Mouse (Mus musculus): ENCODE data around the gene Sncb. TPM values are rescaled to one million over a fixed set of nuclear protein-coding genes. Genes with fewer than 3 reads are reported as not detected.

Gene Sncb
- polyA plus RNA-seq, 1 experiment, result 0.41 TPM

DNA sequence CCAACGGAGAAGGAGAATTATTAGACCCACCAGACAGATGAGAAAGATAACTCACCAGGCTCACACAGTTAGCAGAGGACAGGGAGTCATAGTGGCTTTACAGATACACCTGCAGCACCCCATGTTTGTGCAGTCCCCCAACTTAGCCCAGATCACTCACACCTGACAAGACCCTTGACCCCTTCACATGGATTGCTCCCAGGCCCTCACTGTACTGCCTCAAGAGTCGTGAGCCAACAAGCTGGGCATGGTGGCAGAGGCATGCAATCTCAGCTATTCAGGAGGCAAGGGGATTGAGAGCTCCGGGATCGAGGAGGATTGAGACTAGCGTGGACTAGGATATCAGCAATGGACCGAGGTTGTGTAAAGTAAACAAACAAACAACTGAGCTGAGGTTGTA is 12.7 kb downstream of the Sncb start:
- TF ChIP-seq CTCF (conservative IDR thresholded peaks at IDR 0.05; ENCODE audit: insufficient read depth, insufficient read length, low read depth, low read length) (no peak), POLR2A (IDR thresholded peaks at IDR 0.05; ENCODE audit: low read depth, low read length) (no peak)
- Histone ChIP-seq H3K4me1 (ENCODE audit: control insufficient read depth, insufficient read depth, low read length) (no peaks in the 10 kb centered on the region), H3K27me3 (replicated peaks; ENCODE audit: control insufficient read depth, insufficient read depth, low read length) (no peaks in the 10 kb centered on the region)

DNA sequence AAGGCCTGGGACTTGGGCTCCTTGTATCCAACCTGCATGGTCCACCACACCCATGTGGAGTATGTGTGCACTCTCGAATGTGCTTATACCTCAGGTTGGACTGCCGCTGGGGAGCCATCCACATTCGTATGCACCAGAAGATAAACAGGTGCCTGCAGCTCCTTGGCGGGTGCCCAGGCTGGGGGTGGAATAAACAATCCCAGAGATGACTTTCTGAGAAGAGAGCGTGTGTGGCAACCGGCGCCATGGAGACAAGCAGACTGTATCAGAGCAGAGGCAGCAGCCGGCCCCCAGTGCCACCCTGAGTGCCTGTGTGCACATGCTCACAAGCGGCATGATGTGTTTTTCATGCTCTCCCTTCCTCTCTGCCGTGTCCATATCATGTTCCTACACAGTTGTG is 13.7 kb downstream of the Sncb start:
- no peak for DNase-seq

More for the DNA sequence above, 12.7 kb downstream of the Sncb start:
- WGBS, result 69% methylated on average over 6 of the region's 6 CpGs
- DNase-seq, result no peak
- Histone ChIP-seq H3K27ac (ENCODE audit: insufficient read depth, low read depth, low read length) (no peak overlapping the region), H3K36me3 (ENCODE audit: control insufficient read depth, insufficient read depth, low read length) (no peaks in the 10 kb centered on the region), H3K4me3 (ENCODE audit: insufficient read depth, low read depth, low read length) (no peak overlapping the region)

DNA sequence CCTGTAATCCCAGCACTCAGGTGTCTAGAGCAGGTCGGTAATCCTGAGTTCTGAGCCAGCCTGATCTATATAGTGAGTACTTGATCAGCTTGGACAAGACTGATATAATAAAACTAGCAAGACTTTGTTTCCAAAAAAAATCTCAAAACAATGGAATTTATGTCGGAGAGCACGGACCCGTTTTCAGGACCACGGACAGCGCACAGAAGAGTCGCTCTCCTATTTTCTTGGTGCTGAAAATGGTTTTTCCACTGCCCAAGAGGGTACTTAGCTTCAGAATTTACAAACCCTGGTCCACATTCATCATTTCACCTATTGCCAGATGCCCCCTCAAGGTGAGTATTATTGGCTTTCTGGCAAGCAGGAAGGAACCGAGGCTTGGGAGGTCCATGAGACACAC is 15.7 kb downstream of the Sncb start:
- DNase-seq, result peak; percentile 8
- Histone ChIP-seq H3K4me1 (ENCODE audit: control insufficient read depth, insufficient read depth, low read length) (no peaks in the 10 kb centered on the region), H3K4me3 (ENCODE audit: insufficient read depth, low read depth, low read length) (no peak overlapping the region), H3K27me3 (replicated peaks; ENCODE audit: control insufficient read depth, insufficient read depth, low read length) (no peaks in the 10 kb centered on the region), H3K27ac (ENCODE audit: insufficient read depth, low read depth, low read length) (no peak overlapping the region), H3K36me3 (ENCODE audit: control insufficient read depth, insufficient read depth, low read length) (no peaks in the 10 kb centered on the region)
- TF ChIP-seq CTCF (conservative IDR thresholded peaks at IDR 0.05; ENCODE audit: insufficient read depth, insufficient read length, low read depth, low read length), result no peak
- no peak for TF ChIP-seq POLR2A (IDR thresholded peaks at IDR 0.05; ENCODE audit: low read depth, low read length)
- 2% methylated on average over 8 of the region's 8 CpGs for WGBS

More for the DNA sequence above, 13.7 kb downstream of the Sncb start:
- no peaks in the 10 kb centered on the region for H3K27me3 ChIP-seq (replicated peaks; ENCODE audit: control insufficient read depth, insufficient read depth, low read length)
- 77% methylated on average over 10 of the region's 10 CpGs for WGBS
- TF ChIP-seq CTCF (conservative IDR thresholded peaks at IDR 0.05; ENCODE audit: insufficient read depth, insufficient read length, low read depth, low read length), result no peak
- TF ChIP-seq POLR2A (IDR thresholded peaks at IDR 0.05; ENCODE audit: low read depth, low read length), result no peak
- H3K36me3 ChIP-seq (ENCODE audit: control insufficient read depth, insufficient read depth, low read length), result no peaks in the 10 kb centered on the region
- H3K4me1 ChIP-seq (ENCODE audit: control insufficient read depth, insufficient read depth, low read length), result no peaks in the 10 kb centered on the region
- no peak overlapping the region for H3K4me3 ChIP-seq (ENCODE audit: insufficient read depth, low read depth, low read length)
- H3K27ac ChIP-seq (ENCODE audit: insufficient read depth, low read depth, low read length), result no peak overlapping the region

DNA sequence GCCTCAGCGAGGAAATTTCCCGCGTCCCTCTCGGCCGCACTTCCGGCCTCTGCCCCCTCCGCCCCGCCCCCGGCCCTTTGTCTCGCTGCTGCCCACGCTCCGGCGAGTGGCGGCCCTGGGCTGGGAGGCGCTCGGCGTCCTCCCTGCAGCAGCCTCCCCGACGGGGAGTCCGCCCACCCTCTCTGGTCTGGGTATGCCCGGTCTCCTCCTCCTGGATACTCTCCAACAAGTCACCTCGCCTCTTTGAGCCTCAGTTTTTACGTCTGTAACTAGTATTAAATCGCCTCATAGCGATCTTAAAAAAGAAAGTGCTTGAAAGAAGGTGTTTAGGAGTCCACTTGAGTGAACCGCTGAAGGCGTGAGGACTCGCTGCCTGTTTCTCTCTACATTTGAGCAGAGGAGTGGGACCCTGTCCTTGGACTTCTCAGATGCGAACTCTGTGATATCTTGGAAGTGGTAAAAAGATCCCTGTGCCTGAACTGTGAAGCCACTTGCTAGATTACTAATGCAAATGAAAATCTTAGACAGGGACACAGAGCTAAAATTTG is 16.5 kb downstream of the Sncb start, which contains the start of gene Gprin1:
Gene Gprin1, minus strand, starts transcription at position 11 of the 548 bp plus-strand sequence.
- Histone ChIP-seq H3K27me3 (replicated peaks; ENCODE audit: control insufficient read depth, insufficient read depth, low read length) (no peaks in the 10 kb centered on the region), H3K4me1 (ENCODE audit: control insufficient read depth, insufficient read depth, low read length) (no peaks in the 10 kb centered on the region), H3K4me3 (ENCODE audit: insufficient read depth, low read depth, low read length) (peak within 1 kb of the TSS; percentile 17; the same call in 1 of the 2 replicates), H3K27ac (ENCODE audit: insufficient read depth, low read depth, low read length) (no peak within 1 kb of the TSS), H3K36me3 (ENCODE audit: control insufficient read depth, insufficient read depth, low read length) (no peaks in the 10 kb centered on the region)
- WGBS, result 4% methylated on average over 29 of the region's 29 CpGs
- TF ChIP-seq CTCF (conservative IDR thresholded peaks at IDR 0.05; ENCODE audit: insufficient read depth, insufficient read length, low read depth, low read length) (no peak), POLR2A (IDR thresholded peaks at IDR 0.05; ENCODE audit: low read depth, low read length) (no peak)
- DNase-seq, result no peak

DNA sequence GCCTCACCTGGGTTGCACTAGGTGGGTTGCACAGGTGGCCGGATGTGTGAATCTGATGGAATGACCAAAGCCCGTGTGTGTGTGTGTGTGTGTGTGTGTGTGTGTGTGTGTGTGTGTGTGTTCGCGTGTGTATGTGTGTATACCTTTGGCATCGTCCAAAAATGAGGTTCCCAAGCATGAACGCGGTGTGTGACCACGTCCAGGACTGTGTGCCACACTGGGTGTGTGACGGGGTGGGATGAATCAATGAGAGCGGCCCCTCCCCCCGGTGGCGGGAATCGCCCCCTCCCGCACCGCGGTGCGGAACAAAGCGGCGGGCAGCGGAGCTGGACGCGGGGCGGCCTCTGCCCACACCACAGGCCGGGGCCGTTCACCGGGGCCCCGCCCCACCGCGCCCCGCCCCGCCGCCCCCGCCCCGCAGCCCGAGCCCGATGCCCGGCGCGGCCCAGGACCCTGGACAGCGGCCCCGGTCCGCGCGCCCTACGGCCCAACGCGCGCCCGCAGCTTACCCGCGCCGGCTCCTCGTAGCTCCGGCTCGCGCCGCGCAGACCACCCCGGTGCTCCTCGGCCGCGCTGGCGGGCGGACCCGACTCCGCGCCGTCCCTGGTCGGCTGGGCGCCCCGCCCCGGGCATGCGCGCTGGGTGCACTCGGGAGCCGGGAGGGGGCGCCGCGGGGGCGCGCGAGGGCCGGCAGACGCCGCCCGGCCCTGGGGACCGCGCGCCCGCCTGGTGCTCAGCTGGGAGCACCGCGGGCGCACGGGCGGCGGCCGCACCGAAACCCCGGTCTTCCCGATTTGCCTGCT is 17.1 kb downstream of the Sncb start:
- no peak for DNase-seq
- H3K36me3 ChIP-seq (ENCODE audit: control insufficient read depth, insufficient read depth, low read length), result no peaks in the 10 kb centered on the region
- H3K27me3 ChIP-seq (replicated peaks; ENCODE audit: control insufficient read depth, insufficient read depth, low read length), result no peaks in the 10 kb centered on the region
- TF ChIP-seq CTCF (conservative IDR thresholded peaks at IDR 0.05; ENCODE audit: insufficient read depth, insufficient read length, low read depth, low read length), result no peak
- TF ChIP-seq POLR2A (IDR thresholded peaks at IDR 0.05; ENCODE audit: low read depth, low read length), result no peak
- H3K4me3 ChIP-seq (ENCODE audit: insufficient read depth, low read depth, low read length), result peak overlapping the region; percentile 17; the same call in 1 of the 2 replicates
- H3K4me1 ChIP-seq (ENCODE audit: control insufficient read depth, insufficient read depth, low read length), result no peaks in the 10 kb centered on the region
- WGBS, result 3% methylated on average over 91 of the region's 100 CpGs
- H3K27ac ChIP-seq (ENCODE audit: insufficient read depth, low read depth, low read length), result no peak overlapping the region

DNA sequence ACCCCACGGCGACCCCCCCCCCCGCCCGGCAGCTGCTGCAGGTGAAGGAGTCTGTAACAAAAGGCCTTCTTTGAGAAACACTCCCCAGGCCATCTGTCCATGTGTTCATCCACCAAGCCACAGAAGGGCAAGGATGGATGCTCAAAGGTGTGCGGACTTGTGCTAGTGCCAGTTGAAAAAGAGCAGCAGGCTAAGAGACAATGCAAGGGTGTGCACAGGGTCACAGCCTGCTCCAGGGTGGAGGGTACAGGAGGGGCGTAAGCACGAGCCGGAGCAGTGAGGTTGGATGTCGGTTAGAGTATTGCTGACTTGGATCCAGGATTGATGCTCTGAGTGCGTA is 17.7 kb downstream of the Sncb start:
- DNase-seq, result no peak
- Histone ChIP-seq H3K4me1 (ENCODE audit: control insufficient read depth, insufficient read depth, low read length) (no peaks in the 10 kb centered on the region), H3K36me3 (ENCODE audit: control insufficient read depth, insufficient read depth, low read length) (no peaks in the 10 kb centered on the region), H3K27me3 (replicated peaks; ENCODE audit: control insufficient read depth, insufficient read depth, low read length) (no peaks in the 10 kb centered on the region), H3K27ac (ENCODE audit: insufficient read depth, low read depth, low read length) (no peak overlapping the region), H3K4me3 (ENCODE audit: insufficient read depth, low read depth, low read length) (no peak overlapping the region)
- no peak for TF ChIP-seq POLR2A (IDR thresholded peaks at IDR 0.05; ENCODE audit: low read depth, low read length)
- no peak for TF ChIP-seq CTCF (conservative IDR thresholded peaks at IDR 0.05; ENCODE audit: insufficient read depth, insufficient read length, low read depth, low read length)
- 47% methylated on average over 10 of the region's 10 CpGs for WGBS

DNA sequence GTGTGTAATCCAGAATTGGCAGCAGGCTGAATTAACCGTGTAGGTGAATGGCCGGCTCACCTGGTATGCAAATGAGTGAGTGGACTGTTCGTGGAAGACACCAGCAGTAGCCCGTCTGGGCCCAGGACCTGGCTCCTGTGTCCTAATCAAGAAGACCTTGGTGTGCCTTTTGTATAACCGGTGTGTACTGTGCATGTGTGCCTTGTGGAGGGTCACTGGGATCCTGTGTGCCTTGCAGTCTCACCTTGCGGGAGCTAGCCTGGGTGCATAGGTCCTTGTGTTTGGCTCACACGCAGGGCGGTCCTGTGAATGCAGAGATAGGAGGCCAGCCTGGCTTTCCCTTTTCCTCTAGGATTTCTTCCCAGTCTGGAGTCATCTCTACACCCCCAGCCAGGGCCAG is 18.2 kb downstream of the Sncb start:
- no peaks in the 10 kb centered on the region for H3K4me1 ChIP-seq (ENCODE audit: control insufficient read depth, insufficient read depth, low read length)
- no peak for DNase-seq
- no peak overlapping the region for H3K4me3 ChIP-seq (ENCODE audit: insufficient read depth, low read depth, low read length)
- H3K27me3 ChIP-seq (replicated peaks; ENCODE audit: control insufficient read depth, insufficient read depth, low read length), result no peaks in the 10 kb centered on the region
- TF ChIP-seq CTCF (conservative IDR thresholded peaks at IDR 0.05; ENCODE audit: insufficient read depth, insufficient read length, low read depth, low read length) (no peak), POLR2A (IDR thresholded peaks at IDR 0.05; ENCODE audit: low read depth, low read length) (no peak)
- WGBS, result 79% methylated on average over 8 of the region's 8 CpGs
- no peak overlapping the region for H3K27ac ChIP-seq (ENCODE audit: insufficient read depth, low read depth, low read length)
- no peaks in the 10 kb centered on the region for H3K36me3 ChIP-seq (ENCODE audit: control insufficient read depth, insufficient read depth, low read length)

Measured in kidney, adult 2 months (tissue).